Mouse (Mus musculus): ENCODE results near the gene Tmem126b.

Gene Tmem126b

GRCm38 (mm10) chr7:90475793-90476312 is at the start of gene Tmem126b:
Tmem126b (minus strand) TSS chr7:90476001.
- DNase-seq (ENCODE audit: inconsistent ontology term): peak; percentile 100

GRCm38 (mm10) chr7:90512293-90512692 is 36.5 kb upstream of the Tmem126b start:
- peak; percentile 25 for DNase-seq (ENCODE audit: inconsistent ontology term)

- no peak for DNase-seq (ENCODE audit: inconsistent ontology term)
Measured at GRCm38 (mm10) chr7:90508124-90508523, 32.3 kb upstream of the Tmem126b start.

- no peak for DNase-seq (ENCODE audit: inconsistent ontology term)
Measured at GRCm38 (mm10) chr7:90482607-90483006, 6.8 kb upstream of the Tmem126b start.

GRCm38 (mm10) chr7:90476313-90477245 is 778 bp upstream of the Tmem126b start, which contains the start of gene Dlg2:
Dlg2 (plus strand) TSS chr7:90476672.
- no peak for DNase-seq (ENCODE audit: inconsistent ontology term)

GRCm38 (mm10) chr7:90473511-90473910 is 2.3 kb downstream of the Tmem126b start:
- DNase-seq (ENCODE audit: inconsistent ontology term): no peak

- no peak for DNase-seq (ENCODE audit: inconsistent ontology term)
Measured at GRCm38 (mm10) chr7:90461441-90461840, 14.4 kb downstream of the Tmem126b start.

- DNase-seq (ENCODE audit: inconsistent ontology term): no peak
Measured at GRCm38 (mm10) chr7:90460930-90461329, 14.9 kb downstream of the Tmem126b start.

- DNase-seq (ENCODE audit: inconsistent ontology term): no peak
Measured at GRCm38 (mm10) chr7:90460330-90460729, 15.5 kb downstream of the Tmem126b start.

- no peak for DNase-seq (ENCODE audit: inconsistent ontology term)
Measured at GRCm38 (mm10) chr7:90457517-90457916, 18.3 kb downstream of the Tmem126b start.

GRCm38 (mm10) chr7:90456845-90457468 is 18.8 kb downstream of the Tmem126b start, which contains the start of gene Tmem126a:
Tmem126a (minus strand) TSS chr7:90457229.
- peak; percentile 92 for DNase-seq (ENCODE audit: inconsistent ontology term)

GRCm38 (mm10) chr7:90456149-90456844 is 19.5 kb downstream of the Tmem126b start:
- peak; percentile 32 for DNase-seq (ENCODE audit: inconsistent ontology term)

- DNase-seq (ENCODE audit: inconsistent ontology term): peak; percentile 47
Measured at GRCm38 (mm10) chr7:90444206-90444605, 31.6 kb downstream of the Tmem126b start.

GRCm38 (mm10) chr7:90443101-90444091 is 32.4 kb downstream of the Tmem126b start:
- DNase-seq (ENCODE audit: inconsistent ontology term): peak; percentile 70

- DNase-seq (ENCODE audit: inconsistent ontology term): peak; percentile 98
Measured at GRCm38 (mm10) chr7:90442518-90443080, 33.2 kb downstream of the Tmem126b start, which contains the start of gene Crebzf. Crebzf (plus strand) TSS chr7:90442729.

- peak; percentile 53 for DNase-seq (ENCODE audit: inconsistent ontology term)
Measured at GRCm38 (mm10) chr7:90442070-90442469, 33.7 kb downstream of the Tmem126b start.

GRCm38 (mm10) chr7:90440044-90440443 is 35.8 kb downstream of the Tmem126b start:
- DNase-seq (ENCODE audit: inconsistent ontology term): no peak

GRCm38 (mm10) chr7:90432221-90432620 is 43.6 kb downstream of the Tmem126b start:
- DNase-seq (ENCODE audit: inconsistent ontology term): no peak

- DNase-seq (ENCODE audit: inconsistent ontology term): no peak
Measured at GRCm38 (mm10) chr7:90427006-90427405, 48.8 kb downstream of the Tmem126b start.

Measured in Muller cell, postnatal 12 days (primary cell).